Mouse (Mus musculus): Measurements from ENCODE around the gene Pcna. TPM values are rescaled to one million over a fixed set of nuclear protein-coding genes. Genes with fewer than 3 reads are reported as not detected.

The Pcna gene
- polyA plus RNA-seq, 1 experiment = 81.7 TPM

DNA sequence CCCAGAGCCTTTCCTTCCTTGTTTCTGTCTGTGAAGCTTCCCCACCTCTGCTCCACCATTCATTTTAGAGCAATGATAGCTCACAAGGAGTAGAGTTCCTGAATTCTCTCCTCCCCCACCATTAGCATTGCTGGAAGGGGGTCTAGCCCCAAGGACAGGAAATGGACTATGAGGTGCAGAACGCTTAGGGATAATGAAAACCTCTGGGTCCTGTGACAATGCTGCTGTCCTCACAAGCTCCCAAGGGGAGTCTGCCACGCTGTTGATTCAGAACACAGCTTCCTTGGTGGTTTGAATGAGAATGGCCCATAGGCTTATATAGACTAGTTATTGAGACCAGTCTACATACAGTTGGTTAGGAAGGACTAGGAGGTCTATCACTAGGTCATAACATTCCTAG, 17.8 kb downstream of the Pcna start:
- 68% methylated on average over 2 of the region's 2 CpGs for WGBS
- no peak for TF ChIP-seq CTCF (IDR thresholded peaks at IDR 0.05; ENCODE audit: extremely low read depth, insufficient read depth, insufficient read length, insufficient replicate concordance)
- no peak for TF ChIP-seq POLR2A (IDR thresholded peaks at IDR 0.05; ENCODE audit: low read depth, low read length)
- H3K36me3 ChIP-seq (ENCODE audit: control insufficient read depth, insufficient read depth, low read length) = no peaks in the 10 kb centered on the region
- no peaks in the 10 kb centered on the region for H3K27me3 ChIP-seq (ENCODE audit: control insufficient read depth, insufficient read depth, low read length)
- H3K27ac ChIP-seq (ENCODE audit: insufficient read depth, low read length) = no peak overlapping the region
- no peaks in the 10 kb centered on the region for H3K4me1 ChIP-seq (ENCODE audit: control insufficient read depth, insufficient read depth, insufficient read length)
- no peak for DNase-seq (ENCODE audit: low read depth in 1 of 2, low spot score in 2 of 2)
- H3K4me3 ChIP-seq (ENCODE audit: extremely low read depth, insufficient read depth, insufficient read length) = no peak overlapping the region

DNA sequence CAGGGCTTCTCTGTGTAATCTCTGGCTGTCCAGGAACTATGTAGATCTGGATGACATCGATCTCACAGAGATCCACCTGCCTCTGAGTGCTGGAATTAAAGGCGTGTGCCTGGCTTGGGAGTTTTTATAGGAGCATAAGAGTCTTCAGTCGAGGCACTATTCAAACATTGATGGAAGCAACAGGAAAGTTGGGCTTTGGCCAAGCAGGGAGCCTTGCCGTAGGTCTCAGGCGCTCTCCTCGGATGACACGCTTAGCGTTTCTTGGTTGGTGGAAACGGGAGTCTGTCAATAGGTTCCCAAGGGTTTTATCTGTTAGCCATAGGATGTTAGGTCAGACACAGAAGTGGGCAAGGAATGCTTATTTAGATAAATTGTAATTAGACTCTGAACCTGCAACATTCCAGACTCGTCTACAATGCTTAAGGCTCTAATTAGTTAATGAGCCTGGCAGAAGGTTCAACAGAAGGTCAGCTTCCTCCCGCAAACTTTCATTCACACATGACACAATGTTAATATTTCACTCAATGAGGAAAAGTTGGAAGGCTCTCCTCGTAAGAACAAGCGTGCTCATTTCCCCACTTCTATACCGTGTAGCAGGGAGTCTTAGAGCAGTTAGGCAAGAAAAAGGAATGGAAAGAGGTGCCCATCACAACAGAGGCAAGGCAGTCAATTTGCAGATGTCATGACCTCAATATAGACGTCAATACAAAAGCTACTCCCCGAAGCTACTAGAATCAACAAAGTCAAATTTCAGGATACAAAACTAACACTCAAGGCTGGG, 18.9 kb downstream of the Pcna start:
- Histone ChIP-seq H3K27me3 (ENCODE audit: control insufficient read depth, insufficient read depth, low read length) (no peaks in the 10 kb centered on the region), H3K36me3 (ENCODE audit: control insufficient read depth, insufficient read depth, low read length) (no peaks in the 10 kb centered on the region), H3K27ac (ENCODE audit: insufficient read depth, low read length) (no peak overlapping the region), H3K4me1 (ENCODE audit: control insufficient read depth, insufficient read depth, insufficient read length) (no peaks in the 10 kb centered on the region; the same call in 1 of the 2 replicates), H3K4me3 (ENCODE audit: extremely low read depth, insufficient read depth, insufficient read length) (no peak overlapping the region)
- WGBS = 88% methylated on average over 16 of the region's 16 CpGs
- no peak for TF ChIP-seq CTCF (IDR thresholded peaks at IDR 0.05; ENCODE audit: extremely low read depth, insufficient read depth, insufficient read length, insufficient replicate concordance)
- TF ChIP-seq POLR2A (IDR thresholded peaks at IDR 0.05; ENCODE audit: low read depth, low read length) = no peak
- no peak for DNase-seq (ENCODE audit: low read depth in 1 of 2, low spot score in 2 of 2)

DNA sequence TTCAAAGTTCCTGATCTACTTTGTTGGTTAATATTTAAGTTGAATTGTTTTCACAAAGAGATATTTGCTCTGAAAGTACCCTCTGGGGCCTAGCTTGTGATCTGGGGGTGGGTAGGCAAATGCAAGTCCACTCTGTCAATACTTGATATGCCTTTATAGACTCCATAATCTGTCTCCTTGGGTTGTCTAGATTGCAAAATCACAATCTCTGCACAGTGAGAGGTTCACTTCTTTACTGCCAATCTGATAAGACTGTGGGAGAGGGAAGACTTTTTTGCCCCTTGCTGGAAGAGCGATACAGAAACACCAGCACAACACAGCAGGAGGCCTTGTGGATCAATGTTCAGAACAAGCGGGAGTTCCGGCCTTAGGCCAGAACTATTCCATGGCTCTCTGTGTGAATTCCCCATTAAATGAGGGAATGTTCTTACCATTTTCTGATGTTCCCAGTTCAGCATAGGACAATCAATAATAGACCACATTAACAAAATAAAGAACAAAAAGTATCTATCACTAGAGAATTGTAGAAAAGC, 20.6 kb downstream of the Pcna start:
- WGBS = 95% methylated on average over 3 of the region's 3 CpGs
- Histone ChIP-seq H3K27me3 (ENCODE audit: control insufficient read depth, insufficient read depth, low read length) (no peaks in the 10 kb centered on the region), H3K27ac (ENCODE audit: insufficient read depth, low read length) (no peak overlapping the region), H3K36me3 (ENCODE audit: control insufficient read depth, insufficient read depth, low read length) (no peaks in the 10 kb centered on the region), H3K4me1 (ENCODE audit: control insufficient read depth, insufficient read depth, insufficient read length) (no peaks in the 10 kb centered on the region; the same call in 1 of the 2 replicates), H3K4me3 (ENCODE audit: extremely low read depth, insufficient read depth, insufficient read length) (no peak overlapping the region)
- no peak for DNase-seq (ENCODE audit: low read depth in 1 of 2, low spot score in 2 of 2)
- TF ChIP-seq CTCF (IDR thresholded peaks at IDR 0.05; ENCODE audit: extremely low read depth, insufficient read depth, insufficient read length, insufficient replicate concordance) = no peak
- TF ChIP-seq POLR2A (IDR thresholded peaks at IDR 0.05; ENCODE audit: low read depth, low read length) = no peak

DNA sequence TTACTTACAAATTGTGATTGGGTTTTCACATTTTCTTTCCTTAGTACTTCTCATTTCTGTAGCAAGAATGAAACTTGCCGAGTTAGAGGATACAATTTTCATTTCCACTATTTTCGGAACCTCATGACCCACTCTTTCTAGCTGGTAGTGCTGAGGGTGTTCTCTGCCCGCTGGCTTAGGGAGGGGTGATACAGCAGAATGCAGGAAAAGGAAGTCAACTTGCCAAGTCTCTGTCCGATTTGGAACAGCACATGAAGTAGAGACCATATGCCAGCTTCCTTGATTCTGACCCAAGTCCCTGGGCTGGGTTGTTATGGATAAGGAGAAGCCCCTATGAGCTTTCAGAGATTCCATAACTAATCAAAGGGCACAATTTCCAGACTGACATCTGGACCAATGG, 28.8 kb downstream of the Pcna start:
- H3K36me3 ChIP-seq (ENCODE audit: control insufficient read depth, insufficient read depth, low read length) = no peaks in the 10 kb centered on the region
- no peak for DNase-seq (ENCODE audit: low read depth in 1 of 2, low spot score in 2 of 2)

DNA sequence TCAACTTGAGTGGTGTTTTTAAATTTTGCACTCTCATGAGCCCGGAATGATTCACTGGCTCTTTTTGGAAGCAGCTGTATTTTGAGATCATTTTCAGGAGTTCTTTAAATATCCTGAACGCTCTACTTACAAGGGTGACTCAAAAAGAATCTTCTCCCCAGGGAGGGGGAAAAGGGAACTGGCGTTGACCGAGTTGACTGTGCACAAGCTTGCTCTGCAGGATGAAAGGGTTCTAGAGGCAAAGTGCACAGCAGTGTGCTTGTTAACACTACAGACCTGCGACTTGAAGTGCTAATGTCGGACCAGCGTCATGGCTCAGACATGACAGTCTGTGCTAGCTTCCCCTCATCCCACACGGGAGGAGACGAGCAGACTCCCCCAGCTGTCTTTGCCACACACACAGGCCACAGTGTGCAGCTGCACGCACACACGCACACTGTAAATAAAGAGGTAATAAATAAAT, 31.5 kb downstream of the Pcna start:
- TF ChIP-seq POLR2A (IDR thresholded peaks at IDR 0.05; ENCODE audit: low read depth, low read length) (no peak), CTCF (IDR thresholded peaks at IDR 0.05; ENCODE audit: extremely low read depth, insufficient read depth, insufficient read length, insufficient replicate concordance) (no peak)
- no peak overlapping the region for H3K27ac ChIP-seq (ENCODE audit: insufficient read depth, low read length)
- H3K4me3 ChIP-seq (ENCODE audit: extremely low read depth, insufficient read depth, insufficient read length) = no peak overlapping the region
- no peak for DNase-seq (ENCODE audit: low read depth in 1 of 2, low spot score in 2 of 2)
- 57% methylated on average over 11 of the region's 11 CpGs for WGBS
- no peaks in the 10 kb centered on the region for H3K4me1 ChIP-seq (ENCODE audit: control insufficient read depth, insufficient read depth, insufficient read length)
- no peaks in the 10 kb centered on the region for H3K27me3 ChIP-seq (ENCODE audit: control insufficient read depth, insufficient read depth, low read length)
- no peaks in the 10 kb centered on the region for H3K36me3 ChIP-seq (ENCODE audit: control insufficient read depth, insufficient read depth, low read length)

More for the DNA sequence above, 28.8 kb downstream of the Pcna start:
- no peaks in the 10 kb centered on the region for H3K4me1 ChIP-seq (ENCODE audit: control insufficient read depth, insufficient read depth, insufficient read length)
- 66% methylated on average over 4 of the region's 4 CpGs for WGBS
- no peak overlapping the region for H3K4me3 ChIP-seq (ENCODE audit: extremely low read depth, insufficient read depth, insufficient read length)
- H3K27ac ChIP-seq (ENCODE audit: insufficient read depth, low read length) = no peak overlapping the region
- H3K27me3 ChIP-seq (ENCODE audit: control insufficient read depth, insufficient read depth, low read length) = no peaks in the 10 kb centered on the region
- TF ChIP-seq POLR2A (IDR thresholded peaks at IDR 0.05; ENCODE audit: low read depth, low read length) (no peak), CTCF (IDR thresholded peaks at IDR 0.05; ENCODE audit: extremely low read depth, insufficient read depth, insufficient read length, insufficient replicate concordance) (no peak)

DNA sequence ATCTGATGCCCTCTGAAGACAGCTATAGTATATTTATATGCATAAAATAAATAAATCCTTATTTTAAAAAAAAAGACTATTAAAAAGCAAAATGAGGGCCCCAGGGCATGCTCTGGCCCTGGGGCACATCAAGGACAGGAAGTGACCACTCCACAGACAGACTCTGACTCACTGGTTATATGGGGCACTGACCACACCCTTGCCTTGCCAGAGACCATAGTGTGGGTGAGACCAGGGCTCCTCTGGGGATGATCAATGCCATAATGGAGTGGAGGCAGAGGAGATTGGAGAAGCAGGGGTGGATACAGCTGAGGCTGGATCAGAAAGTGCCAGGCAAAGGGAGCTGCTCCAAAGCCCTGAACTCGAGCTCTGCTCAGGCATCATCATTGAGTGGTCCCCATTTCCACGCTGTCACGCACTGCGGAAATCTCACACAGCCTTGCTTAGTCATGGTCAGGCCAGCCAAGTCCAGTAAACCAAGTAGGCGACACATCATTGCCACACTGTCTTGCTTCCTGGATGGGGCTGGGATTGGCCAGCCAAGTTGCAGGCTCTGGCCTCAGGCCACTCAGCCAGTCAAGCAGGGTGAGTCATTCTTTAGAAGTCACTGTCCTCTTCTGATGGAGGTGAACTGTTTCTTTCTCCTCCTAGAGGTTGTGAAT, 41.0 kb downstream of the Pcna start:
- 78% methylated on average over 5 of the region's 5 CpGs for WGBS
- Histone ChIP-seq H3K4me1 (ENCODE audit: control insufficient read depth, insufficient read depth, insufficient read length) (no peaks in the 10 kb centered on the region), H3K27me3 (ENCODE audit: control insufficient read depth, insufficient read depth, low read length) (no peaks in the 10 kb centered on the region), H3K27ac (ENCODE audit: insufficient read depth, low read length) (no peak overlapping the region), H3K4me3 (ENCODE audit: extremely low read depth, insufficient read depth, insufficient read length) (no peak overlapping the region), H3K36me3 (ENCODE audit: control insufficient read depth, insufficient read depth, low read length) (no peaks in the 10 kb centered on the region)
- TF ChIP-seq POLR2A (IDR thresholded peaks at IDR 0.05; ENCODE audit: low read depth, low read length) = no peak
- no peak for TF ChIP-seq CTCF (IDR thresholded peaks at IDR 0.05; ENCODE audit: extremely low read depth, insufficient read depth, insufficient read length, insufficient replicate concordance)
- DNase-seq (ENCODE audit: low read depth in 1 of 2, low spot score in 2 of 2) = no peak
